Mouse (Mus musculus) forebrain, embryonic 11.5 days (tissue): ENCODE results near the gene Sh3bgr. TPM values are rescaled to one million over a fixed set of nuclear protein-coding genes. Genes with fewer than 3 reads are reported as not detected.

Experiments used
- ATAC-seq: fragments of 200-750 bp; cut with Nextera tagmentation; replicated peaks from 2 replicates; pipeline ENCODE4 v1.8.0; 2017; ENCODE audit warnings: moderate TSS enrichment; ENCODE audit not compliant: low FRiP score
- DNase-seq: peaks from one replicate; pipeline ENCODE4 v3.0.0-alpha.2; 2017; ENCODE audit warnings: low spot score
- H3K27ac ChIP-seq: fragments of 300-500 bp; sonication (generic); 2 replicates; pipeline ENCODE4 v1.5.1; 2014; ENCODE audit warnings: low read depth, low read length
- H3K27me3 ChIP-seq: fragments of 300-500 bp; sonication (generic); 2 replicates; pipeline ENCODE4 v1.6.1; 2014; ENCODE audit warnings: mild to moderate bottlenecking, low read length, mixed read lengths; ENCODE audit not compliant: control insufficient read depth, insufficient read depth
- H3K36me3 ChIP-seq: fragments of 300-500 bp; sonication (generic); 2 replicates; pipeline ENCODE4 v1.6.1; 2014; ENCODE audit warnings: mild to moderate bottlenecking, low read length, moderate library complexity, mixed read lengths; ENCODE audit not compliant: control insufficient read depth, insufficient read depth
- H3K4me1 ChIP-seq: fragments of 300-500 bp; sonication (generic); replicated peaks from 2 replicates; pipeline ENCODE4 v1.6.1; 2014; ENCODE audit warnings: low read length, mixed read lengths; ENCODE audit not compliant: control insufficient read depth, insufficient read depth
- H3K4me2 ChIP-seq: fragments of 300-500 bp; sonication (generic); 2 replicates; pipeline ENCODE4 v1.6.1; 2014; ENCODE audit warnings: low read depth, mild to moderate bottlenecking, low read length, moderate library complexity, mixed read lengths; ENCODE audit not compliant: severe bottlenecking
- H3K4me3 ChIP-seq: fragments of 300-500 bp; sonication (generic); 2 replicates; pipeline ENCODE4 v1.5.1; 2014; ENCODE audit warnings: low read depth, low read length
- H3K9ac ChIP-seq: fragments of 300-500 bp; sonication (generic); 2 replicates; pipeline ENCODE4 v1.6.1; 2014; ENCODE audit warnings: low read length
- H3K9me3 ChIP-seq: fragments of 300-500 bp; sonication (generic); 2 replicates; pipeline ENCODE4 v1.6.1; 2016; ENCODE audit warnings: low read length, mixed read lengths; ENCODE audit not compliant: control insufficient read depth
- WGBS: fragments of 180-500 bp; shearing (Covaris S2); extraction: QIAGEN DNeasy Blood & Tissue Kit; methylation state at CpG from one replicate; pipeline ENCODE4 v1.1.7; 2014; 5-methylcytosine and 5-hydroxymethylcytosine counted together
- polyA plus RNA-seq: library from polyadenylated mRNA; unstranded; fragments of >200 nt; fragmentation: Nextera tagmentation; extraction: Ambion mirVana; gene quantifications from 2 replicates; pipeline ENCODE4 v1.2.1, GENCODE M21; 2014

Sh3bgr gene
- polyA plus RNA-seq, 1 experiment from 2014 or later: 0.76 TPM

- ATAC-seq (no peak), DNase-seq (no peak)
- Histone ChIP-seq H3K9me3 (no peaks in the 10 kb centered on the region), H3K9ac (no peak overlapping the region), H3K36me3 (no peaks in the 10 kb centered on the region), H3K4me2 (no peak overlapping the region), H3K27ac (no peak overlapping the region), H3K4me1 (no peaks in the 10 kb centered on the region), H3K4me3 (no peak overlapping the region), H3K27me3 (no peaks in the 10 kb centered on the region)
- WGBS: 86% methylated on average over 7 of the region's 7 CpGs
Observed at GRCm38 (mm10) chr16:96249635-96250034, 49.4 kb downstream of the Sh3bgr start.

GRCm38 (mm10) chr16:96252146-96252545 lies 51.9 kb downstream of the Sh3bgr start:
- no peaks in the 10 kb centered on the region for H3K9me3 ChIP-seq
- H3K4me1 ChIP-seq: no peaks in the 10 kb centered on the region
- WGBS: 94% methylated on average over 1 of the region's 1 CpGs
- no peaks in the 10 kb centered on the region for H3K27me3 ChIP-seq
- no peak overlapping the region for H3K4me3 ChIP-seq
- no peak for ATAC-seq
- H3K27ac ChIP-seq: no peak overlapping the region
- no peaks in the 10 kb centered on the region for H3K36me3 ChIP-seq
- no peak for DNase-seq
- H3K4me2 ChIP-seq: no peak overlapping the region
- H3K9ac ChIP-seq: no peak overlapping the region

- H3K4me2 ChIP-seq: no peak overlapping the region
- WGBS: 90% methylated on average over 8 of the region's 8 CpGs
- no peak for ATAC-seq
Observed at GRCm38 (mm10) chr16:96258429-96258828, 58.2 kb downstream of the Sh3bgr start.

DNA sequence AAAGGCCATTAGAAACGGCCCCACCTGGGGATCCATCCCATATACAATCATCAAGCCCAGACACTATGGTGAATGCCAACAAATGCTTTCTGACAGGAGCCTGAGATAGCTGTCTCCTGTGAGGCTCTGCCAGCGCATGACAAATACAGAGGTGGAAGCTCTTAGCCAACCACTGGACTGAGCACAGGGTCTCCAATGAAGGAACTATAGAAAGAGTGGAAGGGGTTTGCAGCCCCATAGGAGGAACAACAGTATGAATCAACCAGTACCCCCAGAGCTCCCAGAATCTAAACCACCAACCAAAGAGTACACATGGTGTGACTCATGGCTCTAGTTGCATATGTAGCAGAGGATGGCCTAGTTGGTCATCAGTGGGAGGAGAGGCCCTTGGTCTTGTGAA lies 71.5 kb downstream of the Sh3bgr start:
- H3K4me2 ChIP-seq: no peak overlapping the region

More at GRCm38 (mm10) chr16:96258429-96258828, 58.2 kb downstream of the Sh3bgr start:
- Histone ChIP-seq H3K4me3 (no peak overlapping the region), H3K27ac (no peak overlapping the region), H3K9ac (no peak overlapping the region), H3K27me3 (no peaks in the 10 kb centered on the region), H3K9me3 (no peaks in the 10 kb centered on the region), H3K36me3 (no peaks in the 10 kb centered on the region), H3K4me1 (no peaks in the 10 kb centered on the region)
- no peak for DNase-seq

DNA sequence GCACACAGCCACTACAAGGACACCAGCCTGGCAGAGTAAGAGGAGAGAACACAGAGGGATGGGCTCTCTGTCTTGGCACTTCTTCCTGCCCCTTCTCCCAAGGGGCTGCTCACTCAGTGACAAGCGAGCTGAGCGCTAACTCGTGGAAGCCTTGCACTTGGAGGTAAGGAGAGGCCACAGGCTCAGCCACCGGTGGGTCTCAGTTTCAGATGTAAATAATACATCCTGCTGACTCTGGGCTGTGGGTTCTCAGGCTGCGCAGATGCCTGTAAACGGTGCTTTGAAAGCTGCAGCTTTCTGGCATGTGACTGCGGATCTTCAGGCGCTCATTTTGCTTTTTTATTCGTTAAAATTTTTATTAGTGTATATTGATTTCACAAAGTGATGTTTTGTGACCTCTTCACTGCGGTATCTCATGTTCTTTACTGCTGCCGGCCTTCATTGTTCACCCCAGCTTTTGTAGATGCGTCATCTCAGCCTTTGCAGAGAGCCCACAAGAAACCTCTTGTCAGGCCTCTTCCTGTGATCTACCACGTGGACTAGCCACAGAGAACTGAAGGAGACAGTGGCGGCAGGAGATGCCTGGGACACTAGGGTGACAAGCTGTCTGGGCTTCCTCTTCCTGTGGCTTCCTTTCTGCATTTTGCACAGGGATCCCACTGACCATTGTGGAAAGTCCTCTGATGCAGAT lies 72.8 kb downstream of the Sh3bgr start:
- H3K4me3 ChIP-seq: no peak overlapping the region

More for the DNA sequence above, 71.5 kb downstream of the Sh3bgr start:
- no peaks in the 10 kb centered on the region for H3K9me3 ChIP-seq
- H3K27ac ChIP-seq: no peak overlapping the region
- no peaks in the 10 kb centered on the region for H3K4me1 ChIP-seq
- no peak overlapping the region for H3K4me3 ChIP-seq
- WGBS: 87% methylated on average over 2 of the region's 2 CpGs
- H3K9ac ChIP-seq: no peak overlapping the region
- H3K36me3 ChIP-seq: no peaks in the 10 kb centered on the region
- no peaks in the 10 kb centered on the region for H3K27me3 ChIP-seq
- no peak for DNase-seq
- ATAC-seq: no peak

GRCm38 (mm10) chr16:96276596-96276995 lies 76.3 kb downstream of the Sh3bgr start:
- ATAC-seq (no peak), DNase-seq (no peak)
- Histone ChIP-seq H3K4me1 (peaks cover 9% of the 10 kb centered on the region; the same call in 1 of the 2 replicates), H3K9me3 (no peaks in the 10 kb centered on the region), H3K27ac (no peak overlapping the region), H3K4me3 (no peak overlapping the region), H3K9ac (no peak overlapping the region), H3K36me3 (no peaks in the 10 kb centered on the region), H3K27me3 (peaks cover 16% of the 10 kb centered on the region), H3K4me2 (no peak overlapping the region)
- 74% methylated on average over 3 of the region's 3 CpGs for WGBS

More for the DNA sequence above, 72.8 kb downstream of the Sh3bgr start:
- 63% methylated on average over 14 of the region's 14 CpGs for WGBS
- DNase-seq: no peak
- H3K4me1 ChIP-seq: no peaks in the 10 kb centered on the region
- no peak overlapping the region for H3K9ac ChIP-seq
- H3K36me3 ChIP-seq: no peaks in the 10 kb centered on the region
- no peaks in the 10 kb centered on the region for H3K27me3 ChIP-seq
- H3K9me3 ChIP-seq: no peaks in the 10 kb centered on the region
- no peak overlapping the region for H3K4me2 ChIP-seq
- no peak overlapping the region for H3K27ac ChIP-seq
- ATAC-seq: no peak

Other genes with a start within 250 kb of the Sh3bgr start
- 98.2 and 101 TPM in 2 replicates for gene Psmg1, start 209.5 kb upstream of the Sh3bgr start, polyA plus RNA-seq
- gene Brwd1, start 117.9 kb upstream of the Sh3bgr start, polyA plus RNA-seq: 183 and 192 TPM in 2 replicates
- gene Hmgn1, start 72.7 kb upstream of the Sh3bgr start, polyA plus RNA-seq: 882 and 935 TPM in 2 replicates
- 122 and 123 TPM in 2 replicates for gene Wrb, start 55.0 kb upstream of the Sh3bgr start, polyA plus RNA-seq
- 1.2 TPM in 2 replicates for gene Lca5l, start 8.2 kb upstream of the Sh3bgr start, polyA plus RNA-seq
- 0.19 and 0.41 TPM in 2 replicates for gene B3galt5, start 35.4 kb downstream of the Sh3bgr start, polyA plus RNA-seq
- gene Itgb2l, start 243.2 kb downstream of the Sh3bgr start, polyA plus RNA-seq: not detected in 2 replicates